Comparison of ENCODE assay signal across 10 mouse cellular contexts in genomic region chr12:28816681-28817426, GRCm38 (mm10).
DNase-seq lines count a peak whose midpoint lies in the region; ATAC-seq lines count a peak whose summit lies in the region.
"Had no signal": no experiment of that assay in that cellular context is flagged by ENCODE, and none has a peak within 500 bp of the region (broad histone marks: within the 10 kb centered on the region; RNA-seq: fewer than 3 reads in every experiment).

No protein-coding gene starts in this region.

- peak overlapping the region; percentile 38 for H3K4me2 ChIP-seq in heart, embryonic 14.5 days (ENCODE audit: low read length)
- H3K4me2 ChIP-seq in embryonic facial prominence, embryonic 11.5 days (ENCODE audit: low read depth, low read length) = no peak overlapping the region
- H3K4me2 ChIP-seq in hindbrain, embryonic 12.5 days (replicated peaks) = peak overlapping the region; percentile 25; the same call in 1 of the 2 replicates
- H3K4me2 ChIP-seq in midbrain, embryonic 15.5 days = peak overlapping the region; percentile 26
- H3K4me2 ChIP-seq: liver, embryonic 15.5 days; stomach, embryonic 15.5 days had no signal

- H3K36me3 ChIP-seq in heart, embryonic 14.5 days (ENCODE audit: control insufficient read depth, insufficient read depth, low read length) = no peaks in the 10 kb centered on the region
- no peaks in the 10 kb centered on the region for H3K36me3 ChIP-seq in embryonic facial prominence, embryonic 11.5 days (replicated peaks; ENCODE audit: control insufficient read depth, insufficient read depth, low read depth, low read length)
- no peaks in the 10 kb centered on the region for H3K36me3 ChIP-seq in hindbrain, embryonic 12.5 days
- H3K36me3 ChIP-seq in midbrain, embryonic 15.5 days (replicated peaks) = no peaks in the 10 kb centered on the region
- H3K36me3 ChIP-seq: liver, embryonic 15.5 days; stomach, embryonic 15.5 days had no signal

- 32% methylated on average over 9 of the region's 9 CpGs for WGBS in heart, embryonic 14.5 days
- WGBS in embryonic facial prominence, embryonic 11.5 days = 27% methylated on average over 9 of the region's 9 CpGs
- WGBS in hindbrain, embryonic 12.5 days = 17% methylated on average over 9 of the region's 9 CpGs
- 6% methylated on average over 9 of the region's 9 CpGs for WGBS in midbrain, embryonic 15.5 days

- DNase-seq in heart, postnatal 36 days = no peak
- no peak for DNase-seq in embryonic facial prominence, embryonic 11.5 days (ENCODE audit: low spot score)
- no peak for DNase-seq in adrenal gland, postnatal 25 days
- no peak for DNase-seq in adrenal gland, adult 8-10 months

- no peak overlapping the region for H3K9ac ChIP-seq in heart, embryonic 14.5 days (ENCODE audit: low read length)
- H3K9ac ChIP-seq in embryonic facial prominence, embryonic 11.5 days (replicated peaks; ENCODE audit: low read length) = no peak overlapping the region; the same call in 1 of the 2 replicates
- H3K9ac ChIP-seq in hindbrain, embryonic 12.5 days = peak overlapping the region; percentile 23
- peak overlapping the region; percentile 18; the same call in 1 of the 2 replicates for H3K9ac ChIP-seq in midbrain, embryonic 15.5 days
- H3K9ac ChIP-seq: liver, embryonic 15.5 days; stomach, embryonic 15.5 days had no signal

- peaks cover 8 to 17% of the 10 kb centered on the region in 2 experiments for H3K4me1 ChIP-seq in heart, embryonic 14.5 days (ENCODE audit: control insufficient read depth in 2 of 2, insufficient read depth in 2 of 2, low read length in 2 of 2)
- no peaks in the 10 kb centered on the region for H3K4me1 ChIP-seq in embryonic facial prominence, embryonic 11.5 days (ENCODE audit: control insufficient read depth, insufficient read depth, low read length)
- H3K4me1 ChIP-seq in hindbrain, embryonic 12.5 days = peaks cover 32% of the 10 kb centered on the region
- H3K4me1 ChIP-seq in midbrain, embryonic 15.5 days = peaks cover 36% of the 10 kb centered on the region

- no peaks in the 10 kb centered on the region for H3K27me3 ChIP-seq in heart, embryonic 14.5 days (ENCODE audit: control insufficient read depth, insufficient read depth, low read length)
- H3K27me3 ChIP-seq in embryonic facial prominence, embryonic 11.5 days (ENCODE audit: control insufficient read depth, insufficient read depth, low read length) = no peaks in the 10 kb centered on the region
- no peaks in the 10 kb centered on the region for H3K27me3 ChIP-seq in hindbrain, embryonic 12.5 days
- no peaks in the 10 kb centered on the region for H3K27me3 ChIP-seq in midbrain, embryonic 15.5 days (replicated peaks)
- H3K27me3 ChIP-seq: liver, embryonic 15.5 days; stomach, embryonic 15.5 days had no signal

- intact Hi-C loops in heart, postnatal 36 days (cut with DNase I) = no loop called here

- H3K4me3 ChIP-seq in heart, embryonic 14.5 days (ENCODE audit: control insufficient read depth in 1 of 2, insufficient read depth in 1 of 2, low read depth in 1 of 2, low read length in 2 of 2) = no peak overlapping the region
- H3K4me3 ChIP-seq in embryonic facial prominence, embryonic 11.5 days (ENCODE audit: low read depth, low read length) = no peak overlapping the region
- no peak overlapping the region for H3K4me3 ChIP-seq in hindbrain, embryonic 12.5 days
- H3K4me3 ChIP-seq in midbrain, embryonic 15.5 days = no peak overlapping the region
- H3K4me3 ChIP-seq: liver, embryonic 15.5 days; stomach, embryonic 15.5 days had no signal

- H3K9me3 ChIP-seq in heart, embryonic 14.5 days (ENCODE audit: control insufficient read depth, low read length) = no peaks in the 10 kb centered on the region
- no peaks in the 10 kb centered on the region for H3K9me3 ChIP-seq in embryonic facial prominence, embryonic 11.5 days (replicated peaks; ENCODE audit: control insufficient read depth, low read length)
- H3K9me3 ChIP-seq in hindbrain, embryonic 12.5 days (replicated peaks) = no peaks in the 10 kb centered on the region
- no peaks in the 10 kb centered on the region for H3K9me3 ChIP-seq in midbrain, embryonic 15.5 days
- H3K9me3 ChIP-seq: liver, embryonic 15.5 days; stomach, embryonic 15.5 days had no signal

- 0 out of 4 replicates have a peak overlapping the region, but pooled peaks have one; percentile 16 to 19 for H3K27ac ChIP-seq in heart, embryonic 14.5 days (replicated peaks in 1 of 2; ENCODE audit: control insufficient read depth in 1 of 2, insufficient read depth in 1 of 2, low read depth in 2 of 2, low read length in 2 of 2)
- peak overlapping the region; percentile 28; the same call in 1 of the 2 replicates for H3K27ac ChIP-seq in embryonic facial prominence, embryonic 11.5 days (replicated peaks; ENCODE audit: low read depth, low read length)
- peak overlapping the region; percentile 94 for H3K27ac ChIP-seq in hindbrain, embryonic 12.5 days
- H3K27ac ChIP-seq in midbrain, embryonic 15.5 days = peak overlapping the region; percentile 89
- H3K27ac ChIP-seq: liver, embryonic 15.5 days; stomach, embryonic 15.5 days had no signal

- ATAC-seq in heart, embryonic 14.5 days (ENCODE audit: insufficient number of reproducible peaks, insufficient read depth, low FRiP score, low read depth) = no peak
- ATAC-seq in embryonic facial prominence, embryonic 11.5 days (replicated peaks; ENCODE audit: insufficient number of reproducible peaks, low FRiP score, low TSS enrichment, low read depth) = peak; percentile 78
- peak; percentile 77 for ATAC-seq in hindbrain, embryonic 12.5 days (ENCODE audit: low FRiP score)
- peak; percentile 40 for ATAC-seq in midbrain, embryonic 15.5 days (replicated peaks)
- no peak for ATAC-seq in monocyte, adult 5-6 weeks (replicated peaks; ENCODE audit: insufficient number of reproducible peaks, low FRiP score, low TSS enrichment, poor library complexity, severe bottlenecking)

Comparison
In these comparisons a context has a peak if more than half of its experiments do, and no peak if none do; other contexts are left out.
1. ATAC-seq: peak in embryonic facial prominence, embryonic 11.5 days (single experiment), hindbrain, embryonic 12.5 days (single experiment) and midbrain, embryonic 15.5 days (single experiment); none in heart, embryonic 14.5 days (single experiment) and monocyte, adult 5-6 weeks (single experiment).
2. H3K27ac ChIP-seq: peak in every context shown above with its lines; median percentile 94 in hindbrain, embryonic 12.5 days; 89 in midbrain, embryonic 15.5 days; 28 in embryonic facial prominence, embryonic 11.5 days; 18 in heart, embryonic 14.5 days.
3. H3K9ac ChIP-seq: peak in hindbrain, embryonic 12.5 days (single experiment) and midbrain, embryonic 15.5 days (single experiment); none in heart, embryonic 14.5 days (single experiment) and embryonic facial prominence, embryonic 11.5 days (single experiment).